ENCODE assay signal across 9 mouse cellular contexts in genomic region chr7:143763794-143764193, GRCm38 (mm10). TPM values are rescaled to one million over a fixed set of nuclear protein-coding genes. Genes with fewer than 3 reads are reported as not detected.
DNase-seq lines count a peak whose midpoint lies in the region; ATAC-seq and TF ChIP-seq lines count a peak whose summit lies in the region.
"Had no signal": no experiment of that assay in that cellular context is flagged by ENCODE, and none has a peak within 500 bp of the region (broad histone marks: within the 10 kb centered on the region; RNA-seq: fewer than 3 reads in every experiment).

No protein-coding gene starts in this region.

- no peak overlapping the region for H3K27ac ChIP-seq in cerebellum, adult 2 months (ENCODE audit: insufficient read depth, low read length)
- no peak overlapping the region for H3K27ac ChIP-seq in midbrain, embryonic 11.5 days (ENCODE audit: low read depth, low read length)
- no peak overlapping the region for H3K27ac ChIP-seq in midbrain, embryonic 10.5 days (replicated peaks)
- H3K27ac ChIP-seq in hindbrain, embryonic 14.5 days: no peak overlapping the region
- no peak overlapping the region for H3K27ac ChIP-seq in heart, embryonic 11.5 days (ENCODE audit: low read depth, low read length)
- H3K27ac ChIP-seq: liver, embryonic 15.5 days had no signal

- H3K36me3 ChIP-seq in midbrain, embryonic 11.5 days (ENCODE audit: control insufficient read depth, insufficient read depth, low read length): no peaks in the 10 kb centered on the region
- H3K36me3 ChIP-seq in midbrain, embryonic 10.5 days: no peaks in the 10 kb centered on the region
- H3K36me3 ChIP-seq in hindbrain, embryonic 14.5 days (replicated peaks; ENCODE audit: control insufficient read depth, insufficient read depth): no peaks in the 10 kb centered on the region
- no peaks in the 10 kb centered on the region for H3K36me3 ChIP-seq in heart, embryonic 11.5 days (ENCODE audit: control insufficient read depth, insufficient read depth, low read length)
- H3K36me3 ChIP-seq: liver, embryonic 15.5 days had no signal

- WGBS in cerebellum, adult 2 months: 4% methylated on average over 3 of the region's 3 CpGs
- 28% methylated on average over 3 of the region's 3 CpGs for WGBS in midbrain, embryonic 11.5 days
- WGBS in midbrain, embryonic 10.5 days: 28% methylated on average over 3 of the region's 3 CpGs
- 15% methylated on average over 3 of the region's 3 CpGs for WGBS in hindbrain, embryonic 14.5 days
- WGBS in heart, embryonic 11.5 days (ENCODE audit: insufficient replicate concordance): 16% methylated on average over 3 of the region's 3 CpGs

- no peak overlapping the region for H3K9ac ChIP-seq in midbrain, embryonic 11.5 days (ENCODE audit: low read length)
- H3K9ac ChIP-seq in hindbrain, embryonic 14.5 days: no peak overlapping the region
- no peak overlapping the region for H3K9ac ChIP-seq in heart, embryonic 11.5 days (ENCODE audit: low read depth, low read length)
- H3K9ac ChIP-seq: liver, embryonic 15.5 days had no signal

- TF ChIP-seq POLR2A in cerebellum, adult 2 months (IDR thresholded peaks at IDR 0.05; ENCODE audit: borderline replicate concordance, insufficient read depth, low read length): no peak

- peaks cover 1% of the 10 kb centered on the region; the same call in 1 of the 2 replicates for H3K27me3 ChIP-seq in cerebellum, adult 2 months (ENCODE audit: control insufficient read depth, insufficient read depth, low read length)
- H3K27me3 ChIP-seq in midbrain, embryonic 11.5 days (ENCODE audit: control insufficient read depth, insufficient read depth, low read length): no peaks in the 10 kb centered on the region
- H3K27me3 ChIP-seq in midbrain, embryonic 10.5 days (ENCODE audit: low read depth, poor library complexity, severe bottlenecking): peaks cover 47% of the 10 kb centered on the region
- no peaks in the 10 kb centered on the region for H3K27me3 ChIP-seq in hindbrain, embryonic 14.5 days (ENCODE audit: control insufficient read depth, insufficient read depth, low read length)
- peaks cover 31% of the 10 kb centered on the region for H3K27me3 ChIP-seq in heart, embryonic 11.5 days (ENCODE audit: control insufficient read depth, insufficient read depth, low read length)

- ATAC-seq in midbrain, embryonic 11.5 days (ENCODE audit: low FRiP score): peak; percentile 50
- ATAC-seq in hindbrain, embryonic 14.5 days (ENCODE audit: low FRiP score): no peak; the same call in 1 of the 2 replicates
- no peak for ATAC-seq in heart, embryonic 11.5 days (replicated peaks; ENCODE audit: insufficient number of reproducible peaks, low FRiP score, low TSS enrichment)

- H3K4me1 ChIP-seq in cerebellum, adult 2 months (ENCODE audit: control insufficient read depth, insufficient read depth, low read length): peaks cover 4% of the 10 kb centered on the region; the same call in 1 of the 2 replicates
- H3K4me1 ChIP-seq in midbrain, embryonic 11.5 days (ENCODE audit: control insufficient read depth, insufficient read depth, low read length): no peaks in the 10 kb centered on the region
- H3K4me1 ChIP-seq in midbrain, embryonic 10.5 days: no peaks in the 10 kb centered on the region
- no peaks in the 10 kb centered on the region for H3K4me1 ChIP-seq in hindbrain, embryonic 14.5 days (replicated peaks; ENCODE audit: control insufficient read depth, insufficient read depth, low read length)
- H3K4me1 ChIP-seq in heart, embryonic 11.5 days (ENCODE audit: control insufficient read depth, insufficient read depth, low read length): no peaks in the 10 kb centered on the region

- DNase-seq in cerebellum, adult 2 months: no peak
- no peak for DNase-seq in cerebellum, adult 8-10 months
- peak; percentile 88 for DNase-seq in midbrain, embryonic 11.5 days (ENCODE audit: low spot score, missing footprints)
- DNase-seq in midbrain, embryonic 10.5 days (ENCODE audit: low spot score): no peak
- DNase-seq in hindbrain, embryonic 14.5 days (ENCODE audit: low spot score): peak; percentile 69
- DNase-seq in retina, embryonic 14.5 days (ENCODE audit: low spot score): peak; percentile 80
- DNase-seq in yolk sac, embryonic 10.5 days (ENCODE audit: low spot score): no peak

- no peak overlapping the region for H3K4me3 ChIP-seq in cerebellum, adult 2 months (replicated peaks; ENCODE audit: insufficient read depth, low read depth, low read length)
- H3K4me3 ChIP-seq in midbrain, embryonic 11.5 days (ENCODE audit: low read depth, low read length): no peak overlapping the region
- no peak overlapping the region for H3K4me3 ChIP-seq in midbrain, embryonic 10.5 days
- H3K4me3 ChIP-seq in hindbrain, embryonic 14.5 days (replicated peaks; ENCODE audit: low read length): no peak overlapping the region
- H3K4me3 ChIP-seq in heart, embryonic 11.5 days (ENCODE audit: low read depth, low read length): no peak overlapping the region
- H3K4me3 ChIP-seq: liver, embryonic 15.5 days had no signal

- no peak overlapping the region for H3K4me2 ChIP-seq in midbrain, embryonic 11.5 days
- H3K4me2 ChIP-seq in hindbrain, embryonic 14.5 days (replicated peaks): no peak overlapping the region
- H3K4me2 ChIP-seq in heart, embryonic 11.5 days: no peak overlapping the region
- H3K4me2 ChIP-seq: liver, embryonic 15.5 days had no signal

- no peaks in the 10 kb centered on the region for H3K9me3 ChIP-seq in midbrain, embryonic 11.5 days (ENCODE audit: control insufficient read depth, low read length)
- no peaks in the 10 kb centered on the region for H3K9me3 ChIP-seq in midbrain, embryonic 10.5 days (replicated peaks)
- H3K9me3 ChIP-seq in hindbrain, embryonic 14.5 days (ENCODE audit: control insufficient read depth, low read length): no peaks in the 10 kb centered on the region
- H3K9me3 ChIP-seq in heart, embryonic 11.5 days (replicated peaks; ENCODE audit: control insufficient read depth, low read length): no peaks in the 10 kb centered on the region
- H3K9me3 ChIP-seq: liver, embryonic 15.5 days had no signal

- TF ChIP-seq CTCF in cerebellum, adult 2 months (IDR thresholded peaks at IDR 0.05; ENCODE audit: borderline replicate concordance, insufficient read depth, low read depth, low read length): peak; percentile 78

RNA-seq across cellular contexts. Expression of gene Mrgprg, which starts 3.0 kb away (rescaled TPM):
- polyA plus RNA-seq in cerebellum, adult 2 months (2012; rRNA removed): not detected in 2 replicates
- not detected in 2 replicates for polyA plus RNA-seq in midbrain, embryonic 11.5 days (2014; fragmentation: Nextera tagmentation; extraction: Ambion mirVana)
- not detected in 2 replicates for polyA plus RNA-seq in midbrain, embryonic 10.5 days (2016; fragmentation: Nextera tagmentation; extraction: Ambion mirVana)
- not detected in 2 replicates for polyA plus RNA-seq in hindbrain, embryonic 14.5 days (2014; fragmentation: Nextera tagmentation; extraction: Ambion mirVana)
- polyA plus RNA-seq in heart, embryonic 11.5 days (2014; fragmentation: Nextera tagmentation; extraction: Ambion mirVana): not detected in 2 replicates
- polyA plus RNA-seq: liver, embryonic 15.5 days had no signal

RNA-seq across cellular contexts. Expression of gene Osbpl5, which starts 7.0 kb away (rescaled TPM):
- 32.4 and 35.6 TPM in 2 replicates for polyA plus RNA-seq in cerebellum, adult 2 months (2012; rRNA removed)
- polyA plus RNA-seq in midbrain, embryonic 11.5 days (2014; fragmentation: Nextera tagmentation; extraction: Ambion mirVana): 11.2 and 13.0 TPM in 2 replicates
- polyA plus RNA-seq in midbrain, embryonic 10.5 days (2016; fragmentation: Nextera tagmentation; extraction: Ambion mirVana): 11.1 and 16.3 TPM in 2 replicates
- 35.0 and 38.1 TPM in 2 replicates for polyA plus RNA-seq in hindbrain, embryonic 14.5 days (2014; fragmentation: Nextera tagmentation; extraction: Ambion mirVana)
- 26.6 and 30.8 TPM in 2 replicates for polyA plus RNA-seq in heart, embryonic 11.5 days (2014; fragmentation: Nextera tagmentation; extraction: Ambion mirVana)

RNA-seq across cellular contexts. Expression of gene Mrgpre, which starts 20.5 kb away (rescaled TPM):
- 4.0 and 4.4 TPM in 2 replicates for polyA plus RNA-seq in cerebellum, adult 2 months (2012; rRNA removed)
- 2.7 and 3.7 TPM in 2 replicates for polyA plus RNA-seq in midbrain, embryonic 11.5 days (2014; fragmentation: Nextera tagmentation; extraction: Ambion mirVana)
- polyA plus RNA-seq in midbrain, embryonic 10.5 days (2016; fragmentation: Nextera tagmentation; extraction: Ambion mirVana): 1.8 and 3.3 TPM in 2 replicates
- 8.7 and 9.2 TPM in 2 replicates for polyA plus RNA-seq in hindbrain, embryonic 14.5 days (2014; fragmentation: Nextera tagmentation; extraction: Ambion mirVana)
- polyA plus RNA-seq in heart, embryonic 11.5 days (2014; fragmentation: Nextera tagmentation; extraction: Ambion mirVana): 2.3 and 3.4 TPM in 2 replicates

RNA-seq across cellular contexts. Expression of gene Nadsyn1, which starts 58.9 kb away (rescaled TPM):
- polyA plus RNA-seq in cerebellum, adult 2 months (2012; rRNA removed): 10.8 and 12.5 TPM in 2 replicates
- 7.9 and 8.3 TPM in 2 replicates for polyA plus RNA-seq in midbrain, embryonic 11.5 days (2014; fragmentation: Nextera tagmentation; extraction: Ambion mirVana)
- 10.3 and 10.4 TPM in 2 replicates for polyA plus RNA-seq in midbrain, embryonic 10.5 days (2016; fragmentation: Nextera tagmentation; extraction: Ambion mirVana)
- 5.0 and 5.8 TPM in 2 replicates for polyA plus RNA-seq in hindbrain, embryonic 14.5 days (2014; fragmentation: Nextera tagmentation; extraction: Ambion mirVana)
- 7.2 and 8.1 TPM in 2 replicates for polyA plus RNA-seq in heart, embryonic 11.5 days (2014; fragmentation: Nextera tagmentation; extraction: Ambion mirVana)

RNA-seq across cellular contexts. Expression of gene Dhcr7, which starts 59.2 kb away (rescaled TPM):
- 70.7 and 79.2 TPM in 2 replicates for polyA plus RNA-seq in cerebellum, adult 2 months (2012; rRNA removed)
- polyA plus RNA-seq in midbrain, embryonic 11.5 days (2014; fragmentation: Nextera tagmentation; extraction: Ambion mirVana): 88.7 and 89.8 TPM in 2 replicates
- 105 and 107 TPM in 2 replicates for polyA plus RNA-seq in midbrain, embryonic 10.5 days (2016; fragmentation: Nextera tagmentation; extraction: Ambion mirVana)
- 86.1 and 98.6 TPM in 2 replicates for polyA plus RNA-seq in hindbrain, embryonic 14.5 days (2014; fragmentation: Nextera tagmentation; extraction: Ambion mirVana)
- polyA plus RNA-seq in heart, embryonic 11.5 days (2014; fragmentation: Nextera tagmentation; extraction: Ambion mirVana): 31.9 and 37.4 TPM in 2 replicates

Comparison
In these comparisons a context has a peak if more than half of its experiments do, and no peak if none do; other contexts are left out.
1. DNase-seq: peak in midbrain, embryonic 11.5 days (single experiment), hindbrain, embryonic 14.5 days (single experiment) and retina, embryonic 14.5 days (single experiment); none in cerebellum, adult 2 months (0 of 2), cerebellum, adult 8-10 months (single experiment), midbrain, embryonic 10.5 days (single experiment) and yolk sac, embryonic 10.5 days (single experiment).